Mouse (Mus musculus): ENCODE measurements around the gene Ahctf1. TPM values are rescaled to one million over a fixed set of nuclear protein-coding genes. Genes with fewer than 3 reads are reported as not detected.

Ahctf1 gene
- polyA plus RNA-seq, 1 experiment from 2014 or later = 27.3 TPM

- no peaks in the 10 kb centered on the region for H3K27me3 ChIP-seq (replicated peaks; ENCODE audit: control insufficient read depth, insufficient read depth, low read length)
- H3K9me3 ChIP-seq (ENCODE audit: control insufficient read depth, low read length) = no peaks in the 10 kb centered on the region
- H3K9ac ChIP-seq (ENCODE audit: low read depth, low read length) = no peak within 1 kb of the TSS
- ATAC-seq (ENCODE audit: low read depth) (no peak), DNase-seq (ENCODE audit: low spot score) (no peak)
- WGBS = 93% methylated on average over 9 of the region's 9 CpGs
- no peak within 1 kb of the TSS for H3K4me3 ChIP-seq (ENCODE audit: low read depth, low read length)
- no peak within 1 kb of the TSS for H3K27ac ChIP-seq (replicated peaks; ENCODE audit: low read depth, low read length)
- no peaks in the 10 kb centered on the region for H3K4me1 ChIP-seq (ENCODE audit: control insufficient read depth, insufficient read depth, low read length)
- H3K36me3 ChIP-seq (ENCODE audit: control insufficient read depth, insufficient read depth, low read length) = peaks cover 62% of the 10 kb centered on the region
- H3K4me2 ChIP-seq (ENCODE audit: low read depth, low read length) = no peak within 1 kb of the TSS
Measured at GRCm38 (mm10) chr1:179745171-179745570, 58.3 kb downstream of the Ahctf1 start, which contains the start of gene Kif28. TSS of gene Kif28 (minus strand) at chr1:179745271.

GRCm38 (mm10) chr1:179743593-179744193 lies 59.8 kb downstream of the Ahctf1 start:
- H3K9ac ChIP-seq (ENCODE audit: low read depth, low read length) = no peak overlapping the region
- no peaks in the 10 kb centered on the region for H3K27me3 ChIP-seq (replicated peaks; ENCODE audit: control insufficient read depth, insufficient read depth, low read length)
- H3K4me1 ChIP-seq (ENCODE audit: control insufficient read depth, insufficient read depth, low read length) = no peaks in the 10 kb centered on the region
- no peaks in the 10 kb centered on the region for H3K9me3 ChIP-seq (ENCODE audit: control insufficient read depth, low read length)
- ATAC-seq (ENCODE audit: low read depth) (no peak), DNase-seq (ENCODE audit: low spot score) (no peak)
- H3K4me2 ChIP-seq (ENCODE audit: low read depth, low read length) = no peak overlapping the region
- H3K4me3 ChIP-seq (ENCODE audit: low read depth, low read length) = no peak overlapping the region
- peaks cover 48% of the 10 kb centered on the region for H3K36me3 ChIP-seq (ENCODE audit: control insufficient read depth, insufficient read depth, low read length)
- H3K27ac ChIP-seq (replicated peaks; ENCODE audit: low read depth, low read length) = no peak overlapping the region
- 88% methylated on average over 4 of the region's 4 CpGs for WGBS

GRCm38 (mm10) chr1:179736483-179736882 lies 67.0 kb downstream of the Ahctf1 start:
- Histone ChIP-seq H3K36me3 (ENCODE audit: control insufficient read depth, insufficient read depth, low read length) (no peaks in the 10 kb centered on the region), H3K9me3 (ENCODE audit: control insufficient read depth, low read length) (no peaks in the 10 kb centered on the region), H3K4me1 (ENCODE audit: control insufficient read depth, insufficient read depth, low read length) (no peaks in the 10 kb centered on the region), H3K27me3 (replicated peaks; ENCODE audit: control insufficient read depth, insufficient read depth, low read length) (no peaks in the 10 kb centered on the region), H3K9ac (ENCODE audit: low read depth, low read length) (no peak overlapping the region), H3K27ac (replicated peaks; ENCODE audit: low read depth, low read length) (no peak overlapping the region), H3K4me2 (ENCODE audit: low read depth, low read length) (no peak overlapping the region), H3K4me3 (ENCODE audit: low read depth, low read length) (no peak overlapping the region)
- no peak for DNase-seq (ENCODE audit: low spot score)
- WGBS = 81% methylated on average over 3 of the region's 3 CpGs
- ATAC-seq (ENCODE audit: low read depth) = 0 out of 2 replicates have a peak, but pooled peaks have one; percentile 15

- H3K9ac ChIP-seq (ENCODE audit: low read depth, low read length) = no peak overlapping the region
- H3K4me2 ChIP-seq (ENCODE audit: low read depth, low read length) = peak overlapping the region; percentile 5; the same call in 1 of the 2 replicates
- H3K9me3 ChIP-seq (ENCODE audit: control insufficient read depth, low read length) = no peaks in the 10 kb centered on the region
- H3K4me1 ChIP-seq (ENCODE audit: control insufficient read depth, insufficient read depth, low read length) = no peaks in the 10 kb centered on the region
- ATAC-seq (ENCODE audit: low read depth) (no peak), DNase-seq (ENCODE audit: low spot score) (peak; percentile 8)
- H3K27me3 ChIP-seq (replicated peaks; ENCODE audit: control insufficient read depth, insufficient read depth, low read length) = no peaks in the 10 kb centered on the region
- H3K27ac ChIP-seq (replicated peaks; ENCODE audit: low read depth, low read length) = no peak overlapping the region
- WGBS = 35% methylated on average over 15 of the region's 15 CpGs
- H3K36me3 ChIP-seq (ENCODE audit: control insufficient read depth, insufficient read depth, low read length) = no peaks in the 10 kb centered on the region
- H3K4me3 ChIP-seq (ENCODE audit: low read depth, low read length) = peak overlapping the region; percentile 14; the same call in 1 of the 2 replicates
Measured at GRCm38 (mm10) chr1:179734500-179735474, 68.7 kb downstream of the Ahctf1 start.

- no peak overlapping the region for H3K4me2 ChIP-seq (ENCODE audit: low read depth, low read length)
- 83% methylated on average over 3 of the region's 3 CpGs for WGBS
- no peaks in the 10 kb centered on the region for H3K4me1 ChIP-seq (ENCODE audit: control insufficient read depth, insufficient read depth, low read length)
- no peak overlapping the region for H3K4me3 ChIP-seq (ENCODE audit: low read depth, low read length)
- no peak for DNase-seq (ENCODE audit: low spot score)
- no peaks in the 10 kb centered on the region for H3K36me3 ChIP-seq (ENCODE audit: control insufficient read depth, insufficient read depth, low read length)
- no peak overlapping the region for H3K9ac ChIP-seq (ENCODE audit: low read depth, low read length)
- no peaks in the 10 kb centered on the region for H3K27me3 ChIP-seq (replicated peaks; ENCODE audit: control insufficient read depth, insufficient read depth, low read length)
- peaks cover 4% of the 10 kb centered on the region; the same call in 1 of the 2 replicates for H3K9me3 ChIP-seq (ENCODE audit: control insufficient read depth, low read length)
- ATAC-seq (ENCODE audit: low read depth) = no peak
- no peak overlapping the region for H3K27ac ChIP-seq (replicated peaks; ENCODE audit: low read depth, low read length)
Measured at GRCm38 (mm10) chr1:179731391-179731790, 72.1 kb downstream of the Ahctf1 start.

- Histone ChIP-seq H3K4me3 (ENCODE audit: low read depth, low read length) (no peak overlapping the region), H3K4me2 (ENCODE audit: low read depth, low read length) (no peak overlapping the region), H3K27me3 (replicated peaks; ENCODE audit: control insufficient read depth, insufficient read depth, low read length) (no peaks in the 10 kb centered on the region), H3K4me1 (ENCODE audit: control insufficient read depth, insufficient read depth, low read length) (no peaks in the 10 kb centered on the region), H3K9ac (ENCODE audit: low read depth, low read length) (no peak overlapping the region), H3K27ac (replicated peaks; ENCODE audit: low read depth, low read length) (no peak overlapping the region), H3K9me3 (ENCODE audit: control insufficient read depth, low read length) (peaks cover 4% of the 10 kb centered on the region; the same call in 1 of the 2 replicates), H3K36me3 (ENCODE audit: control insufficient read depth, insufficient read depth, low read length) (no peaks in the 10 kb centered on the region)
- ATAC-seq (ENCODE audit: low read depth) (no peak), DNase-seq (ENCODE audit: low spot score) (no peak)
- WGBS = 89% methylated on average over 10 of the region's 10 CpGs
Measured at GRCm38 (mm10) chr1:179728661-179729060, 74.8 kb downstream of the Ahctf1 start.

- H3K9me3 ChIP-seq (ENCODE audit: control insufficient read depth, low read length) = no peaks in the 10 kb centered on the region
- no peak overlapping the region for H3K27ac ChIP-seq (replicated peaks; ENCODE audit: low read depth, low read length)
- no peak overlapping the region for H3K4me3 ChIP-seq (ENCODE audit: low read depth, low read length)
- no peak overlapping the region for H3K4me2 ChIP-seq (ENCODE audit: low read depth, low read length)
- H3K4me1 ChIP-seq (ENCODE audit: control insufficient read depth, insufficient read depth, low read length) = no peaks in the 10 kb centered on the region
- H3K36me3 ChIP-seq (ENCODE audit: control insufficient read depth, insufficient read depth, low read length) = no peaks in the 10 kb centered on the region
- no peaks in the 10 kb centered on the region for H3K27me3 ChIP-seq (replicated peaks; ENCODE audit: control insufficient read depth, insufficient read depth, low read length)
- H3K9ac ChIP-seq (ENCODE audit: low read depth, low read length) = no peak overlapping the region
- DNase-seq (ENCODE audit: low spot score) = no peak
- ATAC-seq (ENCODE audit: low read depth) = no peak
- WGBS = 71% methylated on average over 8 of the region's 8 CpGs
Measured at GRCm38 (mm10) chr1:179722811-179723469, 80.5 kb downstream of the Ahctf1 start.

GRCm38 (mm10) chr1:179715786-179716185 lies 87.7 kb downstream of the Ahctf1 start:
- H3K4me1 ChIP-seq (ENCODE audit: control insufficient read depth, insufficient read depth, low read length) = no peaks in the 10 kb centered on the region
- WGBS = 83% methylated on average over 4 of the region's 4 CpGs
- H3K4me3 ChIP-seq (ENCODE audit: low read depth, low read length) = no peak overlapping the region
- no peak overlapping the region for H3K9ac ChIP-seq (ENCODE audit: low read depth, low read length)
- no peak overlapping the region for H3K4me2 ChIP-seq (ENCODE audit: low read depth, low read length)
- ATAC-seq (ENCODE audit: low read depth) (no peak), DNase-seq (ENCODE audit: low spot score) (no peak)
- no peaks in the 10 kb centered on the region for H3K36me3 ChIP-seq (ENCODE audit: control insufficient read depth, insufficient read depth, low read length)
- no peaks in the 10 kb centered on the region for H3K9me3 ChIP-seq (ENCODE audit: control insufficient read depth, low read length)
- no peak overlapping the region for H3K27ac ChIP-seq (replicated peaks; ENCODE audit: low read depth, low read length)
- H3K27me3 ChIP-seq (replicated peaks; ENCODE audit: control insufficient read depth, insufficient read depth, low read length) = no peaks in the 10 kb centered on the region
